Mouse (Mus musculus) adrenal gland (tissue): ENCODE measurements around the gene Nhs.

Experiments
- intact Hi-C: fragments of 180-260 bp; cut with DNase I; formaldehyde crosslinking; loops from one replicate; pipeline ENCODE4 v1.15.1; 2025

Gene Nhs

GRCm38 (mm10) chrX:162020039-162020566, 139.4 kb downstream of the Nhs start:
- intact Hi-C loops, result no loop called here

- intact Hi-C loops, result no loop called here
Measured at GRCm38 (mm10) chrX:162017471-162017870, 142.1 kb downstream of the Nhs start.

DNA sequence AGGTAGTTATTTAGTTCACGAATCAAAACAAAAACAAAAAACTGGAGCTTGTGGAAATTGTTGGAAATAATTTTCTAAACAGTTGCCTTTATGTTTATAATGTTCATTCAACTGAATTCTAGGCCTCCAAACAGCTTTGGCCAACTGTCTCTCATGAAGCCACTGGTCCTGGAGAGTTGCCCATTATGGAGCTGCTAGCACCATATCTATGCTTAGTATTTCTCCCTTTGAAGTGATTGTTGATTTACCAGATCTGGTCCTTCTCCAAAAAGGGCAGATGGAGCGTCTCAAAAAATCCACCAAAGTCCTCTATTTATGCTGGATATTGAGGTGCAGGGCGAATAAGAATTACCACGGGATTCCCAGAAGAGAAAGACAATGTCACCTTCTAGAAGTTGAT, 147.0 kb downstream of the Nhs start:
- intact Hi-C loops, result no loop called here

GRCm38 (mm10) chrX:162009876-162010275, 149.7 kb downstream of the Nhs start:
- intact Hi-C loops, result no loop called here

- intact Hi-C loops, result no loop called here
Measured at GRCm38 (mm10) chrX:162003818-162004217, 155.7 kb downstream of the Nhs start.

GRCm38 (mm10) chrX:161998876-161999275, 160.7 kb downstream of the Nhs start:
- intact Hi-C loops, result no loop called here

GRCm38 (mm10) chrX:161997170-161997795, 162.2 kb downstream of the Nhs start:
- intact Hi-C loops, result no loop called here

- intact Hi-C loops, result no loop called here
Measured at GRCm38 (mm10) chrX:161990171-161990570, 169.4 kb downstream of the Nhs start.

- intact Hi-C loops, result no loop called here
Measured at GRCm38 (mm10) chrX:161984961-161985360, 174.6 kb downstream of the Nhs start.

DNA sequence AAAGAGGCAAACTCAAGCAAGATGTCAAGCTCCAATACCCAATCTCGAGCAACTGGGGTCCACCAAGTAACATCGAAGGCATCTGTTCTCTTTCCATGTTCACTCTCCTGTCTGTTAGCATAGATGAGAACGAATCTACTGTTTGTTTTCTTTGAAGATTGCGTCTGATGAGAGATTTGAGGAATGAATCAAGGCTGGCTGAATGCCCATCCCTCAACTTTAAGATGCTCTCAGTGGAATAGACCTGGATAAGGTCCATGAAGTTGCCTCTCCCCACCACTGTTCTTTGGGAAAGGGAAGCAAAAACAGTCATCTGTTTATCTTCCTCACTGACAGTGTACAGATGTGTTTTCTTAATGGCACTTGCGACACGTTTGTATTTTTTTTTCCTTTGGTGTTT, 178.1 kb downstream of the Nhs start:
- intact Hi-C loops, result no loop called here

- intact Hi-C loops, result no loop called here
Measured at GRCm38 (mm10) chrX:161979946-161980345, 179.6 kb downstream of the Nhs start.

DNA sequence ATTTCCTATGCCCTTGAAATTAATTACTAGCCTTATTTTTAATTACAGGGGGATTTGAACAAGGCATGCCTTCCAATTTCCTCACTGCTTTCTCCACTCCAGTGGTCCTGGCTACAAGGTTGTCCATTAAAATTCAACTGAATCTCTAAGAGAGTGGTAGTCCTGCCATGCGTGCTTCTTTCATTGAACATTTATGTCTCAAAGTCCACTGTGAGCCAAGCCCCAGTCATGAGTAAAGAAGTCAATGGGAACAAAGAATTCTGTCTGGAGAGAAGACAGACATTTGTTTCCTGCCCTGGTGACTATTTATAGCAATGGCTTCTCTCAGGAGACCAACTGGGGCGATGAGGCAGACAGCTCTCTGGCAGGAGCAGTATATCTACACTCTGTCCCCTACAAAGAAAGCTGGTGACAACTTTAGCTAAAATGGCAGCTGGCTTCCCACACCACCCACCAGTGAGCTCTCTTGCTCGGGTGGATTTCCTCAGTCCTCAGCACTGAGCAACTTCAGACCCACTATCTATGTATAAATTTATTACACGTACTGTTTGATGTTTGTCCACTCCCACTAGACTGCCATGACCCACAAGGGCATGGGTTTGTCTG, 182.2 kb downstream of the Nhs start:
- intact Hi-C loops, result no loop called here

DNA sequence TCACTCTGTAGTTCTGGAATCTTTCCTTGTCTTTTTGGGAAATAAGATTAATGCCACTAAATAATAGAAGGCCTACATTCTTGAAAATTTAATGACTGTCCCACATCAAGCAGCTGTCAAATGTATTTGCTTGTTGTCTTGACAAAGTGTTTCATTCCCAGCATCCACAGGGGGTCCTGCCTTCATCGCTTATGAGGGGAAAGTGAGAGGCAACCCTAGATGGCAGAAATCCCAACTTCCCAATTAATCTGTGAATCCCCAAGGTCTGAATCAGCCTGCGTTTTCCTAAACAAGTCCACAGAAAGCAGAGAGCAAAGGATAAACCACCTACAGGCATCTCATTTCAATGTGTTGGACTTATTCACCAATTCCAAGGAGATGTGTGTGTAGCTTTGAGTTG, 183.2 kb downstream of the Nhs start:
- intact Hi-C loops, result no loop called here

DNA sequence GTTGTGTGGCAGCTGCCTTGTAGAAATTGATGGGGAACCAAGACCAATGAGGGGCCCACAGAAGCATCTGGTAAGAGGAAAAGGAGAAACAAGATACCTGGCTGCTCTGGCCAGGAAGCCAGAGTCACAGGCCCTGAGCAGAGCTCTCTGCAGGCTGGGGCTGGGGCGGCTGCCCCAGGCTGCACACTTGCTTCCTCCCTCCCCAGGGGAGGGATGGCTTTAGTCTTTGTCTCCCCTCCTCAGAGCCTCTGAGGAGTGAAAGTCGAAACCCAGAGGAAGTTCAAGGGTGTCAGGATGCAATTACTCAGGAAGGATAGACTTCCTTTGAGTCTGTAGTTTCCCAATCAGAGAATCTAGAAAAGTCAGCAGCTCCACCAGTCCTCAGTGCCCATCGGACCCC, 186.0 kb downstream of the Nhs start:
- intact Hi-C loops, result no loop called here

DNA sequence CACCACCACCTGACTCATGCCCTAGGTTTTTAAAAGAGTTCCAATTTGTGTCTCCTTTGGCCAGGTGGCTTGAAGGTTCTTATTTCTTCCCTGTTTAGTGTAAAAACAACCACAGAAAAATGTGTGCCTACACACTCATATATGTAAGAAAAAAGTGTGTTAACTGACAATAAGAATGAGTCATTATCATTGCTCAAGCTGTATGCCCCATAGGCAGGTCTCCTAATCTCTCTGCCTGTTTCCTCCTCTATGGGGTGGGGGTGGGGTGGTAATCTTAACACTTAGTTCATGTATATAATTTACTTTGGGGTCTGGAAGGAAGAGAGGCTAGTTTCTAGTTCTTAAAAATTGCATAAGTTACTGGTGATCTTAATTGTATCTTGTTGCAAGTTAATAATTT, 186.8 kb downstream of the Nhs start:
- intact Hi-C loops, result no loop called here

- intact Hi-C loops, result no loop called here
Measured at GRCm38 (mm10) chrX:161971961-161972502, 187.5 kb downstream of the Nhs start.

GRCm38 (mm10) chrX:161971131-161971530, 188.4 kb downstream of the Nhs start:
- intact Hi-C loops, result no loop called here

DNA sequence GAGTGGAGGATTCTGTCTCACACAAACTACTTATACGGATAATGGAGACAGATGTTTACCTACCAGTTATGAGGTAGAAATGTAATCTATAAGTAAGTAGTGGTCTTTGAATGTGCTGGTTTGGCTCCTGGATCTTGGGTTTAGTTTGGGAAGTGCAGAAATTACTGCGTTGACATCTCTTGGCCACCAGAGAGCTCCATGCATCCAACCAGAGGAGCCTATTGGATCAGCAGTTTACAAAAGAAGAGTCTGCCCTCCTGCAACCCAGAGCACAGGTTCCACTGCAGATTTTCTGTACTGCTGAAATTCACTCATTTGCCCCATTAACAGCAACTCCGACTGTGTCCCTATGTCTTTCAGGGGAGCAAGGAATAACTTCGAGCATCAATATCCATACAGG, 191.8 kb downstream of the Nhs start:
- intact Hi-C loops, result loop anchor here (2.0 to 10.0 kb wide), 3 partner anchors 187 to 485 kb away; partner anchors contain the start of gene Nhs

DNA sequence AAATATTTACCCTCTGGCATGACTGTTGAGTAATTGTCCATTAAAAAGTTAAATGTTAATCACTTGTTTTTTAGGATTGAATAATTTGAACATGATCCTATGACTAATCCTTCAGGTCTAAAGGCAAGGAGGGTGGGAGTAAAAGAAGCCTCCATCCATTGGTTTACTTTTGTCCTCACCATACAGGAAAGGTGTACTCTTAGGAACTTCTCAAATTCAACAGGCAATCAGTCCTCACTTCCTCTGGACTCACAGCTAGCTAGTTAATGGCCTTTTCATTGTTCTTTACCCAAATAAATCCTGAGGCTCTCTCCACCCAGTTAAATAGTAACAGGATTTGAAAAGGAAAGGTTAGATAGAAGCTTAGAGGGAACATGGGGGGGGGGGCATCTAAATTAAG, 196.2 kb downstream of the Nhs start:
- intact Hi-C loops, result loop anchor here (10.0 kb wide), 1 partner anchor 191 kb away; the partner anchor contains the start of gene Nhs

GRCm38 (mm10) chrX:161962855-161963254, 196.7 kb downstream of the Nhs start:
- intact Hi-C loops, result loop anchor here (10.0 kb wide), 1 partner anchor 192 kb away; the partner anchor contains the start of gene Nhs

- intact Hi-C loops, result loop anchor here (10.0 kb wide), 1 partner anchor 193 kb away; the partner anchor contains the start of gene Nhs
Measured at GRCm38 (mm10) chrX:161961756-161962155, 197.8 kb downstream of the Nhs start.

- intact Hi-C loops, result loop anchor here (10.0 kb wide), 1 partner anchor 194 kb away; the partner anchor contains the start of gene Nhs
Measured at GRCm38 (mm10) chrX:161961176-161961575, 198.4 kb downstream of the Nhs start.
